Mouse (Mus musculus) left cerebral cortex, adult 2 months (tissue): ENCODE measurements around the gene Rbm33. TPM values are rescaled to one million over a fixed set of nuclear protein-coding genes. Genes with fewer than 3 reads are reported as not detected.

Experiments used
- DNase-seq, 2 experiments: peaks; one replicate each; pipeline ENCODE4 v3.0.0; 2021 to 2022; ENCODE audit warnings: low spot score in 2 of 2, mixed read lengths in 1 of 2; ENCODE audit errors: extremely low spot score in 1 of 2
- H3K27ac ChIP-seq: fragments of 200-600 bp; 2 replicates; pipeline ENCODE4 v1.8.1; 2022
- H3K4me3 ChIP-seq: fragments of 200-600 bp; 2 replicates; pipeline ENCODE4 v1.8.1; 2022
- CTCF ChIP-seq: fragments of 200-600 bp; IDR thresholded peaks from 2 replicates; pipeline ENCODE4 v1.8.1; 2022; ENCODE audit warnings: antibody characterized with exemption, mild to moderate bottlenecking, moderate library complexity
- intact Hi-C: fragments of 180-260 bp; cut with DNase I; formaldehyde crosslinking; loops from one replicate; pipeline ENCODE4 v1.15.1; 2025
- total RNA-seq, 2 experiments: library from RNA; stranded (reverse); gene quantifications; 2 replicates each; pipeline ENCODE4 v1.2.3; 2021

Rbm33 gene
- total RNA-seq, 2 experiments from 2014 or later, result 72.1 to 75.2 TPM

- no peak for TF ChIP-seq CTCF
- DNase-seq, result no peak
- no peak overlapping the region for H3K27ac ChIP-seq
- intact Hi-C loops, result no loop called here
- no peak overlapping the region for H3K4me3 ChIP-seq
These were observed 101.8 kb downstream of the Rbm33 start for GRCm38 (mm10) chr5:28418734-28419133.

- intact Hi-C loops, result no loop called here
- DNase-seq, result no peak
- Histone ChIP-seq H3K27ac (no peak overlapping the region), H3K4me3 (no peak overlapping the region)
- no peak for TF ChIP-seq CTCF
These were observed 102.8 kb downstream of the Rbm33 start for GRCm38 (mm10) chr5:28419640-28420265.

GRCm38 (mm10) chr5:28423781-28424180, 106.9 kb downstream of the Rbm33 start:
- H3K27ac ChIP-seq, result no peak overlapping the region
- DNase-seq, result no peak
- no peak overlapping the region for H3K4me3 ChIP-seq
- intact Hi-C loops, result no loop called here
- TF ChIP-seq CTCF, result no peak

GRCm38 (mm10) chr5:28425926-28426325, 109.0 kb downstream of the Rbm33 start:
- no peak overlapping the region for H3K27ac ChIP-seq
- intact Hi-C loops, result no loop called here
- H3K4me3 ChIP-seq, result no peak overlapping the region
- DNase-seq, result no peak
- TF ChIP-seq CTCF, result no peak

GRCm38 (mm10) chr5:28450126-28450890, 133.4 kb downstream of the Rbm33 start:
- TF ChIP-seq CTCF, result no peak
- no peak for DNase-seq
- intact Hi-C loops, result no loop called here
- Histone ChIP-seq H3K4me3 (no peak overlapping the region), H3K27ac (no peak overlapping the region)

- intact Hi-C loops, result loop anchor here (1.0 kb wide), 3 partner anchors 585 to 885 kb away; no protein-coding TSS in a partner anchor
- Histone ChIP-seq H3K27ac (no peak overlapping the region), H3K4me3 (no peak overlapping the region)
- peak; percentile 98 for TF ChIP-seq CTCF
- peak; percentile 84 to 88 for DNase-seq
These were observed 134.2 kb downstream of the Rbm33 start for GRCm38 (mm10) chr5:28451053-28451638.

- no peak for DNase-seq
- Histone ChIP-seq H3K27ac (no peak overlapping the region), H3K4me3 (no peak overlapping the region)
- intact Hi-C loops, result no loop called here
- TF ChIP-seq CTCF, result no peak
These were observed 136.2 kb downstream of the Rbm33 start for GRCm38 (mm10) chr5:28453086-28453485.

GRCm38 (mm10) chr5:28453523-28453922, 136.6 kb downstream of the Rbm33 start:
- H3K27ac ChIP-seq, result no peak overlapping the region
- intact Hi-C loops, result no loop called here
- no peak for DNase-seq
- no peak for TF ChIP-seq CTCF
- H3K4me3 ChIP-seq, result no peak overlapping the region

GRCm38 (mm10) chr5:28454546-28454945, 137.6 kb downstream of the Rbm33 start:
- no peak overlapping the region for H3K27ac ChIP-seq
- no peak for DNase-seq
- intact Hi-C loops, result no loop called here
- H3K4me3 ChIP-seq, result no peak overlapping the region
- no peak for TF ChIP-seq CTCF

GRCm38 (mm10) chr5:28455721-28456120, 138.8 kb downstream of the Rbm33 start:
- H3K27ac ChIP-seq, result no peak overlapping the region
- no peak overlapping the region for H3K4me3 ChIP-seq
- no peak for TF ChIP-seq CTCF
- intact Hi-C loops, result no loop called here
- DNase-seq, result no peak

- TF ChIP-seq CTCF, result no peak
- intact Hi-C loops, result no loop called here
- Histone ChIP-seq H3K27ac (no peak overlapping the region), H3K4me3 (no peak overlapping the region)
- DNase-seq, result peak in 1 of 2 experiments; percentile 1
These were observed 139.4 kb downstream of the Rbm33 start for GRCm38 (mm10) chr5:28456366-28456765.

GRCm38 (mm10) chr5:28457921-28458641, 141.2 kb downstream of the Rbm33 start:
- Histone ChIP-seq H3K4me3 (peak overlapping the region; percentile 39), H3K27ac (no peak overlapping the region)
- intact Hi-C loops, result no loop called here
- no peak for TF ChIP-seq CTCF
- DNase-seq, result peak; percentile 31 to 32
